Comparison of ENCODE assay signal across 24 mouse cellular contexts in genomic region chr4:152222513-152222912, GRCm38 (mm10). TPM values are rescaled to one million over a fixed set of nuclear protein-coding genes. Genes with fewer than 3 reads are reported as not detected.
DNase-seq lines count a peak whose midpoint lies in the region; ATAC-seq and TF ChIP-seq lines count a peak whose summit lies in the region.
"Had no signal": no experiment of that assay in that cellular context is flagged by ENCODE, and none has a peak within 500 bp of the region (broad histone marks: within the 10 kb centered on the region; RNA-seq: fewer than 3 reads in every experiment).

No protein-coding gene starts in this region.

- no peak overlapping the region for H3K4me2 ChIP-seq in hindbrain, embryonic 14.5 days (replicated peaks)
- H3K4me2 ChIP-seq in hindbrain, embryonic 11.5 days (replicated peaks; ENCODE audit: low read depth, low read length): no peak overlapping the region
- no peak overlapping the region for H3K4me2 ChIP-seq in lung, postnatal 0 days (replicated peaks; ENCODE audit: low read depth, low read length)
- H3K4me2 ChIP-seq in embryonic facial prominence, embryonic 15.5 days (replicated peaks): no peak overlapping the region
- H3K4me2 ChIP-seq: heart, embryonic 13.5 days; midbrain, embryonic 12.5 days had no signal

- no peak for TF ChIP-seq EP300 in lung, postnatal 0 days (IDR thresholded peaks at IDR 0.05)

- no peak for TF ChIP-seq CTCF in lung, postnatal 0 days (IDR thresholded peaks at IDR 0.05)

- H3K9ac ChIP-seq in hindbrain, embryonic 14.5 days: no peak overlapping the region
- H3K9ac ChIP-seq in hindbrain, embryonic 11.5 days (ENCODE audit: low read depth, low read length): no peak overlapping the region
- no peak overlapping the region for H3K9ac ChIP-seq in lung, postnatal 0 days (replicated peaks; ENCODE audit: low read depth)
- no peak overlapping the region for H3K9ac ChIP-seq in embryonic facial prominence, embryonic 15.5 days
- H3K9ac ChIP-seq: heart, embryonic 13.5 days; liver, embryonic 14.5 days; midbrain, embryonic 12.5 days had no signal

- no peaks in the 10 kb centered on the region for H3K9me3 ChIP-seq in hindbrain, embryonic 14.5 days (ENCODE audit: control insufficient read depth, low read length)
- no peaks in the 10 kb centered on the region for H3K9me3 ChIP-seq in hindbrain, embryonic 11.5 days (ENCODE audit: control insufficient read depth, low read length)
- H3K9me3 ChIP-seq in lung, postnatal 0 days (ENCODE audit: low read length): no peaks in the 10 kb centered on the region
- H3K9me3 ChIP-seq in embryonic facial prominence, embryonic 15.5 days (replicated peaks): no peaks in the 10 kb centered on the region
- H3K9me3 ChIP-seq: G1E; heart, embryonic 13.5 days; midbrain, embryonic 12.5 days had no signal

- peaks cover 20% of the 10 kb centered on the region; the same call in 1 of the 2 replicates for H3K27me3 ChIP-seq in hindbrain, embryonic 14.5 days (ENCODE audit: control insufficient read depth, insufficient read depth, low read length)
- H3K27me3 ChIP-seq in hindbrain, embryonic 11.5 days (ENCODE audit: control insufficient read depth, insufficient read depth, low read length): peaks cover 6% of the 10 kb centered on the region; the same call in 1 of the 2 replicates
- H3K27me3 ChIP-seq in lung, postnatal 0 days (replicated peaks; ENCODE audit: insufficient read depth, low read length): no peaks in the 10 kb centered on the region
- H3K27me3 ChIP-seq in embryonic facial prominence, embryonic 15.5 days: no peaks in the 10 kb centered on the region
- H3K27me3 ChIP-seq: heart, embryonic 13.5 days; Patski had no signal

- peak overlapping the region; percentile 87; the same call in 1 of the 2 replicates for H3K27ac ChIP-seq in hindbrain, embryonic 14.5 days
- no peak overlapping the region for H3K27ac ChIP-seq in hindbrain, embryonic 11.5 days (ENCODE audit: low read depth, low read length)
- H3K27ac ChIP-seq in lung, postnatal 0 days (ENCODE audit: low read length): 0 out of 2 replicates have a peak overlapping the region, but pooled peaks have one; percentile 14
- 0 out of 2 replicates have a peak overlapping the region, but pooled peaks have one; percentile 71 for H3K27ac ChIP-seq in embryonic facial prominence, embryonic 15.5 days (replicated peaks)
- H3K27ac ChIP-seq: heart, adult 2 months; heart, embryonic 13.5 days; liver, embryonic 14.5 days had no signal

- no peak for DNase-seq in hindbrain, embryonic 14.5 days (ENCODE audit: low spot score)
- no peak for DNase-seq in hindbrain, embryonic 11.5 days (ENCODE audit: low spot score)
- DNase-seq in lung, postnatal 0 days (ENCODE audit: low spot score): no peak
- no peak for DNase-seq in lung, postnatal 14 days
- DNase-seq in 416B (ENCODE audit: low read depth): peak; percentile 51
- no peak for DNase-seq in adrenal gland, postnatal 4 days (ENCODE audit: low spot score in 2 of 2)
- DNase-seq: adrenal gland, postnatal 10 days; cerebellum, adult 11 months; cerebellum, adult 9-10 months; heart, adult 2 months; heart, postnatal 10 days; lung, adult 2 months; right cerebral cortex, adult 18-20 months; spleen, adult 18-20 months; thymus, postnatal 4 days had no signal

- H3K4me3 ChIP-seq in hindbrain, embryonic 14.5 days (replicated peaks; ENCODE audit: low read length): no peak overlapping the region
- no peak overlapping the region for H3K4me3 ChIP-seq in hindbrain, embryonic 11.5 days (ENCODE audit: low read depth, low read length)
- H3K4me3 ChIP-seq in lung, postnatal 0 days (ENCODE audit: low read depth, low read length): no peak overlapping the region
- no peak overlapping the region for H3K4me3 ChIP-seq in embryonic facial prominence, embryonic 15.5 days (replicated peaks)
- H3K4me3 ChIP-seq: heart, adult 2 months; heart, embryonic 13.5 days; midbrain, embryonic 12.5 days had no signal

- WGBS in hindbrain, embryonic 14.5 days: 70% methylated on average over 1 of the region's 1 CpGs
- WGBS in hindbrain, embryonic 11.5 days: 74% methylated on average over 1 of the region's 1 CpGs
- WGBS in lung, postnatal 0 days: 62% methylated on average over 1 of the region's 1 CpGs
- WGBS in embryonic facial prominence, embryonic 15.5 days: 34% methylated on average over 1 of the region's 1 CpGs

- peaks cover 22% of the 10 kb centered on the region for H3K4me1 ChIP-seq in hindbrain, embryonic 14.5 days (replicated peaks; ENCODE audit: control insufficient read depth, insufficient read depth, low read length)
- H3K4me1 ChIP-seq in hindbrain, embryonic 11.5 days (replicated peaks; ENCODE audit: control insufficient read depth, insufficient read depth, low read length): peaks cover 6% of the 10 kb centered on the region
- peaks cover 7% of the 10 kb centered on the region; the same call in 1 of the 2 replicates for H3K4me1 ChIP-seq in lung, postnatal 0 days (ENCODE audit: insufficient read depth, low read depth, low read length)
- H3K4me1 ChIP-seq in embryonic facial prominence, embryonic 15.5 days: peaks cover 31% of the 10 kb centered on the region

- peaks cover 35% of the 10 kb centered on the region for H3K36me3 ChIP-seq in hindbrain, embryonic 14.5 days (replicated peaks; ENCODE audit: control insufficient read depth, insufficient read depth)
- H3K36me3 ChIP-seq in hindbrain, embryonic 11.5 days (ENCODE audit: control insufficient read depth, insufficient read depth, low read length): no peaks in the 10 kb centered on the region
- no peaks in the 10 kb centered on the region for H3K36me3 ChIP-seq in lung, postnatal 0 days (ENCODE audit: insufficient read depth, low read length)
- H3K36me3 ChIP-seq in embryonic facial prominence, embryonic 15.5 days: no peaks in the 10 kb centered on the region

- ATAC-seq in hindbrain, embryonic 14.5 days (ENCODE audit: low FRiP score): no peak
- no peak for ATAC-seq in hindbrain, embryonic 11.5 days (ENCODE audit: low FRiP score)
- no peak for ATAC-seq in lung, postnatal 0 days
- no peak for ATAC-seq in embryonic facial prominence, embryonic 15.5 days (ENCODE audit: insufficient number of reproducible peaks, low FRiP score, low TSS enrichment, low read depth)
- ATAC-seq: forebrain, embryonic 16.5 days; inflammation-experienced regulatory T-cells, adult 6 months; Patski had no signal

RNA-seq across cellular contexts. Expression of gene Acot7, which starts 44.6 kb away (rescaled TPM):
- polyA plus RNA-seq in hindbrain, embryonic 14.5 days (2014; fragmentation: Nextera tagmentation; extraction: Ambion mirVana): 352 and 396 TPM in 2 replicates
- 116 and 125 TPM in 2 replicates for polyA plus RNA-seq in hindbrain, embryonic 11.5 days (2014; fragmentation: Nextera tagmentation; extraction: Ambion mirVana)
- polyA plus RNA-seq in lung, postnatal 0 days (2015; fragmentation: Nextera tagmentation; extraction: Ambion mirVana): 59.2 and 63.4 TPM in 2 replicates
- 65.5 and 77.0 TPM in 2 replicates for polyA plus RNA-seq in embryonic facial prominence, embryonic 15.5 days (2015; fragmentation: Nextera tagmentation; extraction: Ambion mirVana)
- 10 to 100 TPM; 39.1 to 44.4 TPM for total RNA-seq in adrenal gland, postnatal 4 days (2021)

RNA-seq across cellular contexts. Expression of gene Gpr153, which starts 51.5 kb away (rescaled TPM):
- polyA plus RNA-seq in hindbrain, embryonic 14.5 days (2014; fragmentation: Nextera tagmentation; extraction: Ambion mirVana): 23.1 and 27.8 TPM in 2 replicates
- 8.7 and 9.5 TPM in 2 replicates for polyA plus RNA-seq in hindbrain, embryonic 11.5 days (2014; fragmentation: Nextera tagmentation; extraction: Ambion mirVana)
- polyA plus RNA-seq in lung, postnatal 0 days (2015; fragmentation: Nextera tagmentation; extraction: Ambion mirVana): 11.1 and 12.3 TPM in 2 replicates
- polyA plus RNA-seq in embryonic facial prominence, embryonic 15.5 days (2015; fragmentation: Nextera tagmentation; extraction: Ambion mirVana): 29.0 and 35.7 TPM in 2 replicates
- total RNA-seq in adrenal gland, postnatal 4 days (2021): 10 to 100 TPM; 13.9 to 15.5 TPM
- total RNA-seq: hematopoietic stem cell, adult 5-6 weeks had no signal
